Mouse (Mus musculus) gastrocnemius, adult 2 months (tissue): ENCODE results near the gene Slc1a5. TPM values are rescaled to one million over a fixed set of nuclear protein-coding genes. Genes with fewer than 3 reads are reported as not detected.

Source experiments
- DNase-seq: peaks from one replicate; pipeline ENCODE4 v3.0.0; 2022
- H3K27ac ChIP-seq: fragments of 200-600 bp; 2 replicates; pipeline ENCODE4 v1.8.1; 2022; ENCODE audit warnings: mild to moderate bottlenecking
- H3K4me3 ChIP-seq: fragments of 200-600 bp; 2 replicates; pipeline ENCODE4 v1.8.1; 2022; ENCODE audit warnings: mild to moderate bottlenecking, moderate library complexity
- CTCF ChIP-seq: fragments of 200-600 bp; IDR thresholded peaks from 2 replicates; pipeline ENCODE4 v1.8.1; 2022; ENCODE audit warnings: antibody characterized with exemption, mild to moderate bottlenecking, moderate library complexity
- intact Hi-C: fragments of 180-260 bp; cut with DNase I; formaldehyde crosslinking; loops from one replicate; pipeline ENCODE4 v1.15.1; 2025
- total RNA-seq, 2 experiments: library from RNA; stranded (reverse); gene quantifications; 2 replicates each; pipeline ENCODE4 v1.2.3; 2021

Gene Slc1a5
- total RNA-seq, 2 experiments from 2014 or later, result 11.0 to 14.6 TPM

DNA sequence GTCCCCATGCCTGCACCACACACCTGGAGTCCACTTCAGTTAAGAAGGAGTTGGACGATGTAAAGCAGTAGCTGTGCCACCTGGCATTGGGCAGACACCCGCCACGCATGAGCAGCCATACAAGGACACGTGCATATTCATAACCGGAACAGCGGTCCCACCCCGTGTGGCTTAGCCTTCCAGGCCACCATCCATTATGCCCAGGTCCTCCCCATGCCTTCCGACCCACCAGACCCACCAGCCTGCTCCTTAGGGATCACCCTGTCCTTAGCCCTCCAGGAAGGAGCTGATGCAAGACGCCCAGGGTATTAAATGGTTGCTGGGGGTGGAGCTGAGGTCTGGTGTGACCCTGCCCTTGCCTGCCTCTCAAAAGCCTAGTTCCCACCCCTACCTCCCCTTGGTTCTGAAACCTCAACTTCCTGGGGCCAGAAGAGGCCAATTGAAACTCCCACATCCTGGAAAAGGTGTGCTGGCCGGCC lies 3.4 kb downstream of the Slc1a5 start:
- peak; percentile 28 for DNase-seq
- Histone ChIP-seq H3K4me3 (peak overlapping the region; percentile 89), H3K27ac (peak overlapping the region; percentile 74)
- intact Hi-C loops, result no loop called here
- TF ChIP-seq CTCF, result no peak

DNA sequence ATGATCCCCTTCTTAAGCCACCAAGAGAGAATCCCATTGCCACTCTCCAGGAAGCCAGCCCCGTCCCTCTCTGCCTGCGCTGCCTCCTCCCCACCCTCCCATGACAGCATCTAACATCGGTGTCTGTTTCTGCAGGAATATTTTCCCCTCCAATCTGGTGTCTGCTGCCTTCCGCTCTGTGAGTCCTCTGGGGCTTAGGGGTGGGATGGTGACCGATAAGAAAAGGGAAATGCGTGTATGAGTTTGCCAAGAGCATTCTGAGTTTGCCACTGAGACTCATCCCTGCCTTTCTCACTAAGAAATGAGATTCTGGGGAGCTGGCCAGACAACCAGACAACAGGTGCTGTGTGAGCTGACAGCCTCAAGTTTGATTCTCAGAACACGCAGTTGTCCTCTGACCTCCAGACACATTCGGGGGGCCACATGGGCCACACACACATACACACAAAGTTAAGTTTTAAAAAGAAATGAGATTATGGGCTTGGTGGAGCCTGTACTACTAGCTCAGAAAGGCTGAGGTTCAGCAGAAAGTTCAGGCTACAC lies 4.5 kb downstream of the Slc1a5 start:
- TF ChIP-seq CTCF, result no peak
- no peak for DNase-seq
- peak overlapping the region; percentile 50 for H3K4me3 ChIP-seq
- H3K27ac ChIP-seq, result no peak overlapping the region
- intact Hi-C loops, result no loop called here

DNA sequence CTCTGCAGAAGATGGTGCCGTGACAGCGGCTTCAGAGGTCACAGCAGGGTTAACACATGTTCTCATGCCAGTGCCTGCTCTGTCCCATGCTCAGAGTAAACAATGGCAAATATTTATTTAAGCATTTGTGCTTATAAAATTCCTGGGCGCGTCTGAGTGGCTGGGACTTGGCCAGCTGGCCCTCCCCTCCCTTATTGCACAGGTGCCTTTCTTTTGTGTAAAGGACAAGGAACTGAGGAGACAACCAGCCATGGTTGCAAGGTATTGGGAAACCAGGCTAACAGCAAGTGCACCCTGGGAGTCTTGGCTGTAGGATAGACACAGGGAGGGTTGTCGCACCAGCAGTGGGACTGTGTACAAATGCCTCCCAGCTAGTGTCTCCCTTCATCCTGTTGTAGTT lies 11.2 kb downstream of the Slc1a5 start:
- intact Hi-C loops, result no loop called here
- no peak for TF ChIP-seq CTCF
- no peak overlapping the region for H3K4me3 ChIP-seq
- DNase-seq, result no peak
- no peak overlapping the region for H3K27ac ChIP-seq

GRCm38 (mm10) chr7:16793010-16793725 lies 12.0 kb downstream of the Slc1a5 start:
- Histone ChIP-seq H3K4me3 (no peak overlapping the region), H3K27ac (no peak overlapping the region)
- DNase-seq, result no peak
- TF ChIP-seq CTCF, result no peak
- intact Hi-C loops, result no loop called here

- intact Hi-C loops, result no loop called here
- no peak for DNase-seq
- H3K4me3 ChIP-seq, result no peak overlapping the region
- no peak overlapping the region for H3K27ac ChIP-seq
- TF ChIP-seq CTCF, result no peak
Observed at GRCm38 (mm10) chr7:16794886-16795285, 13.7 kb downstream of the Slc1a5 start.

DNA sequence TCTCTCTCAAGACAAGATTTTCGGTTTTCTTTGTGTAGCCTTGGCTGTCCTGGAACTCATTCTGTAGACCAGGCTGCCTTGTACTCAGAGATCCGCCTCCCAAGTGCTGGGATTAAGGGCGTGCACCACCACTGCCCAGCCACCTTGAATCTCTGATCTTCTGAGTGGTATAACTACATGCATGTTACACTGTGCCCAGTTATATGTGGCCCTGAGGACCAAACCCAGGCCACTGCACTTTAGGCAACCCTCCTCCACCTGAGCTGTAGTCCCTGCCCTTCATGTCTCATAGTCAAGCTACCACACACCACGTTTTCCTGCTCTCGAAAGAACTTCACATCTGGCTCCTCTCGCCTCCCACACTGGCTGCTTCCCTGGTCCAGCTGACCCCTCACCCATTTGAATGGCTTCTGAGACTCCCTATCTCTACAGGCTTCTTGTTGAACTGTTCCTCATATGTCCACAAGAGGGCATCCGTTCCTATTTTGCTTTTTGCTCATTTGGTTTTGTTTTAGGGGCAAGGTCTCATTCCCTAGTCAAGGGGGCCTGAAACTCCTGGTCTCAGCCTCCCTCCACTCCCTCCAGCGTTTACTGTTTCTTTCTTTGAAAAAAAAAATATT lies 23.4 kb downstream of the Slc1a5 start:
- intact Hi-C loops, result no loop called here
- no peak overlapping the region for H3K27ac ChIP-seq
- H3K4me3 ChIP-seq, result no peak overlapping the region
- DNase-seq, result no peak
- TF ChIP-seq CTCF, result peak; percentile 73

DNA sequence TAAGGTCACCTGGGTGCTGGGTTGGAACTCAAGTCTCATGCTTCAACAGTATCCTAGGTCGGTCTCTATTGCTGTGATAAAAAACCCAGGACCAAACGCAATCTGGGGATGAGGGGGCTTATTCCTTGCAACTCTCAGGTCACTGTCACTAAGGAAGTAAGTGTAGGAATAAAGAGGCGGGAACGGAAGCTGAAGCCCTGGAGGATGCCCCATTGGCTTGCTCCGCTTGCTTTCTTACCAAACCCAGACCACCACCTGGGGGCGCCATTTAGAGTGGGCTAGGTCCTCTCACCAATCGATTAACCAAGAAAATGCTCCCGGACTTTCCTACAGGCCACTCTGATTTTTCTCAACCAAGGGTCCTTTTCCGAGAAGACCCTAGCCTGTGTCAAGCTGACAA lies 26.8 kb downstream of the Slc1a5 start:
- intact Hi-C loops, result no loop called here
- Histone ChIP-seq H3K27ac (no peak overlapping the region), H3K4me3 (no peak overlapping the region)
- peak; percentile 49 for TF ChIP-seq CTCF
- no peak for DNase-seq

GRCm38 (mm10) chr7:16808647-16809046 lies 27.5 kb downstream of the Slc1a5 start:
- no peak overlapping the region for H3K27ac ChIP-seq
- DNase-seq, result no peak
- H3K4me3 ChIP-seq, result no peak overlapping the region
- intact Hi-C loops, result loop anchor here (1.0 kb wide), 1 partner anchor 62 kb away; no protein-coding TSS in a partner anchor
- no peak for TF ChIP-seq CTCF

DNA sequence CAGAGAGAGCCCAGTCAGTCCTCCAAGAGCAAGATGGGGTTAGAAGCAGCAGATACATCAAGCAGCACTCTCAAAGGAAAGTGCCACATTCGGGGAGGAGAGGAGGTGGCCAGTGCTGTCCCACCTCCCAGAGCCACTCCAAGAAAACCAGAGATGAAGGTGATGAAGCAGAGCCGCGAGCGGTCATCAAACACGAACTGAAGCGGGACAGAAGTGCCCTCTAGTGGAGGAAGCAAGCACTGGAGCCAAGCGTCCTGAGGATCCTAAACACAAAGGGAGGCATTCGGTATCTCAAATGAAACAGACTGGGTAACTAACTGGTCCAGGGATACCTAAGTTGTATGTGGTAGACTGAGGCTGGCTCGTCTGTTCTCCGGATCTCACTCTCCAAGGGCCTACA lies 28.6 kb downstream of the Slc1a5 start:
- intact Hi-C loops, result loop anchor here (1.0 to 5.0 kb wide), 2 partner anchors 63 to 78 kb away; no protein-coding TSS in a partner anchor
- DNase-seq, result peak; percentile 75
- Histone ChIP-seq H3K4me3 (no peak overlapping the region), H3K27ac (no peak overlapping the region)
- peak; percentile 97; the same call in 1 of the 2 replicates for TF ChIP-seq CTCF

DNA sequence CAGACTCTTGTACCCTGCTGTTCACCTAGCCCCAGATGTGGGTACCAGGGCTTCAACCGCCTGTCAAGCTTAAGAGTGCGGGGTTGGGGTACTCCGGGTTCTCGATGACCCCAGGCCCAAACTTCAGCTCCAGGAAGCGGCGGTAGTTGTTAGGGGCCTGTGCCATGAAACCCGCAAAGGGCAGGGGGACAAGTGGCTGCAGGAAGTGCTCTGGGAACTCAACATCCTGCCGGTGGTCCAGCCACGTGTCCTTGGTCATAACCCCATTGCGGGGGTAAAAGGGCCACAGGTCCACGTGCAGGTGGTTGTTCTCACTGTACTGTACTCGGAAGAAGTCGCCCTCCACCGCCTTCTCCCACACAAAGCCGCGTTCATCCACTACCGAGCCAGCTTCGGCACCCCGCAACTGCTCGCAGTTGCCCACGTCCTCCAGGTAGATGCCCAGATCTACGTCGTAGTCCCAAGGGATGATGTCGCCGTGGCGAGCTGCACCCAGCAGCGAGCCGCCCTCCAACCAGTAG lies 29.3 kb downstream of the Slc1a5 start:
- no peak overlapping the region for H3K4me3 ChIP-seq
- no peak for TF ChIP-seq CTCF
- DNase-seq, result no peak
- no peak overlapping the region for H3K27ac ChIP-seq
- intact Hi-C loops, result loop anchor here (5.0 kb wide), 1 partner anchor 77 kb away; no protein-coding TSS in a partner anchor

DNA sequence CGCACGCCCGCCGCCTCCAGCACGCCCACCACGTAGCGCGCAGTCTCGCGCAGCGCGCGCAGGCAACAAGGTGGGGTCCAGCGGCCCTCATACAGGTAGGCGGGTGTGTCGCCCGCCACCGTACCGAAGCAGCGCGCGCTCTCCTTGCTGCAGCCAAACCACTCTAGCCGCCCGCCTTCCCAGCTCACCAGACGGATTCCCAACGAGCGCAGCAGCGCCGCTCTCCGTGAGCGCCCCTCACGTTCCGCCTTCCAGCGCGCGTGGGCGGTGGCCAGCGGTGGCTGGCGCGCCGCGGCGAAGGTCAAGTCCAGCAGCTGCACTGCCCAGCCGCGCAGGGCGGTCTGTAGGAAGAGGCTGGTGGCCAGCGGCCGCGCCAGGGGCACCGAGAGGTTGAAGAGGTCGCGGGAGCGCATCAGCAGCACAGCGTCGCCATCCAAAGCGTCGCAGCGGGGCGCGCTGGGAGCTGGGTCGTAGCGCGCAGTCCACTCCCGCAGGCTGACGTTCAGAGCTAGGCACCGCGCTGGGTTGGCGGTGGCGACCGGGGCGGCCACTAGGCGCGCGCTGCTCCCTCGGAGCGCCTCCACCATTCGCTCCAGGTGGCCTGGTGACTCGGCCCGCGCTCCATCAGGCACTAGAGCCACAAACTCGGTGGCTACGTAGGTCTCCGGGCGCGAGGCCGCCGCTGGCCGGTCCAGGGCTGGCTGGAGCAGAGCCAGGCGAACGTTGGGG lies 29.9 kb downstream of the Slc1a5 start:
- TF ChIP-seq CTCF, result no peak
- H3K27ac ChIP-seq, result no peak overlapping the region
- intact Hi-C loops, result loop anchor here (5.0 kb wide), 1 partner anchor 76 kb away; no protein-coding TSS in a partner anchor
- DNase-seq, result peak; percentile 52
- peak overlapping the region; percentile 28 for H3K4me3 ChIP-seq

- peak overlapping the region; percentile 28 for H3K4me3 ChIP-seq
- TF ChIP-seq CTCF, result no peak
- no peak overlapping the region for H3K27ac ChIP-seq
- DNase-seq, result no peak
- intact Hi-C loops, result loop anchor here (5.0 kb wide), 1 partner anchor 76 kb away; no protein-coding TSS in a partner anchor
Observed at GRCm38 (mm10) chr7:16811649-16812070, 30.5 kb downstream of the Slc1a5 start.
